Mouse (Mus musculus): ENCODE results near the gene Gpr183.

The Gpr183 gene

DNA sequence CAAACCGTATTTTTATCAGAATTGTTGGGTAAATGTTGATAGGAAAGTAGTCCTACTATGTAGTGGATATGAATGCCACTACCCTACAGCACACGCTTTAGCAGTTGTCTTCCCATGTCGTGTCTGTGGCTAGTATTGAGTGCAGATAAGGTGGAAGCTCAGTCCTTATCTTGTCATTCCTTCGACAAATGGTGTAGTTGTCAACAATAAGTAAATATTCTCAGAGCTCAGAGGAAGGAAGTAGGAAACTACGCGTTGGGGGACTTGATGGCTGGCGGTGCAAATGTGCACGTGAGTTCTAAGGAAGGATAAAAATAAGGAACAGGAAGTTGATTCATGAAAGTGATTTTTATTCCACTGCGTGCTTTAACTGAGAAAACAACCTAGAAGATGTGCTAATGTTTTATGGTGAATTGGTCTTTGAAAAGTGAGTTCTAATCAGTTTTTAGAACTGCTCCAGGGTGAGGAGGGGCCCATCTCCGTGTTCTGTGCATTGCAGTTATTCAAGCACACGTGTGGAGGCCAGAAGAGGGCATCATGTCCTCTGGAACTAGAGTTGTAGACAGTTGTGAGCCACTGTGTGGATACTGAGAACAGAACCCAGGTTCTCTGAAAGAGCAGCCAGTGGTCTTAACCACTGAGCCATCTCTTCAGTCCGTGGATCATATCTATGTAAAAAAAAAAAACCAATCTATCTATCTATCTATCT lies 35.6 kb downstream of the Gpr183 start:
- DNase-seq: no peak

GRCm38 (mm10) chr14:121928375-121929137 lies 36.4 kb downstream of the Gpr183 start:
- DNase-seq: peak in 1 of 2 experiments; percentile 67

GRCm38 (mm10) chr14:121927451-121927850 lies 37.5 kb downstream of the Gpr183 start:
- DNase-seq: no peak

DNA sequence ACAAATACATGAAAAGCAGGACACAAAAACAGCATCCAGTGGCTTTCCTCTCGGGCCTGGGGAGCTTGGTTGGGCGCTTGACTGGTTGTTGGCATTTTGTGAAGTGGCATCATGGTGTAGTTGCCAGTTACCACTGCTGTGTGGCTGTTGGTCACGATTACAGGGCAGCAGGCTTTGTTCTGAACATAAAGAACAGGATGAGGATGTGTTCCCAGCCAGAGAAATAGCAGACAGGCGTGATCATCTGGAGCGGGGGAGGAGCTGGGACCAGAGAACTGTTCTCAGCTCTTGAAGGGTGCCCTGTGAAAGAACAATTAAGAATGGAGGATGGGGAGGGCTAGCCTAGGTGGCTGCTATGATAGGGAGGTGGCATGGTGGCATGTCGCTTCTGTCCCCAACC lies 38.1 kb downstream of the Gpr183 start:
- DNase-seq: no peak

DNA sequence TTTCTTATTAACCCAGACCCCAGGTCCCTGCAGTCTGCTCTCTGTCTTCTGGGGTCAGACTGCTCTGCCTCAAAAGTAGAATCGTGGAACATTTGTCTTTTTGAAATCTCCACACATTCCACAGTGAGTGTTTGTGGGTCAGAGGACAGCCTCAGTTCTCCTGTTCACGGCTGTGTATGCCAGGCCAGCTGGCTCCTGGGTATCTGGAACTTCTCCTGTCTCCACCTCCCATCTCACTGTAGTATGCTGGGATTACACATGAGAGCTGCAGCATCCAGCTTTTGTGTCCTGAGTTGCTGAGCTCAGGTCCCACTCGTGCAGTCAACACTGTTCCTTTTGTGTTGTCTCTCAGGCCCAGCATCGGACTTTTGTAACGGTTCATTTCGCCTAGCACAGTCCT lies 40.1 kb downstream of the Gpr183 start:
- no peak for DNase-seq

DNA sequence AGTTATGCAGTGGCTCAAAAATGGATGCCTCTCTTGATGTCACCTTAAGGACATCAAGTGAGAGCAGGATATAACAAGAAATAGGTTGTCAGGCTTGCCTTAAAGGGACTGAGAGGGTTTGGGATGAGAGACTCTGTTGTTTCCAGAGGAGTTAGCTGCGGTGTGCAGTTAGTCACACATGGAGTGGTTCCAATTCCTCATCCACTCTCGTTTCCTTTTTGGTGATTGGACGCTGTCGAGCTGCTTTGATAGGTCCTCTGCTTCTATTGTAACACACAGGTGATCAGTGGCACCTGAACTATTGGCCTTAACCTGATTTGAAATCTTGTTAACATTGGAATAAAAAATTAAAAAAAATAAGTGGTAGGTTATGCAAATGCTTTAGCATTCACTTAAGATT lies 42.3 kb downstream of the Gpr183 start:
- no peak for DNase-seq

GRCm38 (mm10) chr14:121922016-121922415 lies 43.0 kb downstream of the Gpr183 start:
- DNase-seq: no peak

GRCm38 (mm10) chr14:121920511-121921124 lies 44.4 kb downstream of the Gpr183 start:
- DNase-seq: no peak

DNA sequence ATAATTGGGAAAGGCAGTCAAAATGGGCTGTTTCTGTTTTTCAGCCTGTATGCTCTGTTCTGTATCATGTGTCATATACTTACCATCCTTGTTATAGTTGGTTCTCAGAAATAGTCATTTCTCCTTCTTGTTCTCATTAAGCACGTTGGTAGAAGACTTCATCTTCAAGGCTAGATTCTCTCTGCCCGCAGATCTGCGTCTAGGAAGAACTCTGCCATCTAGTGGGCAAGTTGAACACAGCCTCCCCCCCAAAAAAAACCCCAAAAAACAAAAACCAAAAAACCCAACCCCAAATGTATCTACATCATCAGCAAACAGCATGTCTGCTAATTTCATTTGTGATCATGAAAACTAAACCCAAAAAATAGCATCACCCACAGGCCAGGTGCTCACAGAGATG lies 45.2 kb downstream of the Gpr183 start:
- DNase-seq: no peak

DNA sequence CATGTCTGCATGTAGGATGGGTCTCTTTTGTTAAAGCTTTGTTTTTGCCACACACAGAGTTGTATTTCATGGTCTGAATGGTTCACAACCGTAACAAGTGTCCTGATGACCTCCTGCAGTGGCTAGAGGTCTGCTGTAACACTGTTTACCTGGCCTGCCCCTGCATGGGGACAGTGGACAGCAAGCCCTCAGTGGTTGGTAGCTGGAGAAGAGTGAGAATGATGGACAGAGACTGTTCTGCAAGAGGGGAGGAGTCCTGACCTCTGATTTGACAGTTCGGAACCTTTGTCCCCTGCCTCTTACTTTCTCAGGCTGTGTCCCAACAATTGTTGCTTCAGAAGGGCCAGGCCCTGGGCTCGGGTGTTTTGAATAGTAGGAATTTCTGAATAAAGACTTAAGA lies 46.7 kb downstream of the Gpr183 start:
- DNase-seq: no peak

DNA sequence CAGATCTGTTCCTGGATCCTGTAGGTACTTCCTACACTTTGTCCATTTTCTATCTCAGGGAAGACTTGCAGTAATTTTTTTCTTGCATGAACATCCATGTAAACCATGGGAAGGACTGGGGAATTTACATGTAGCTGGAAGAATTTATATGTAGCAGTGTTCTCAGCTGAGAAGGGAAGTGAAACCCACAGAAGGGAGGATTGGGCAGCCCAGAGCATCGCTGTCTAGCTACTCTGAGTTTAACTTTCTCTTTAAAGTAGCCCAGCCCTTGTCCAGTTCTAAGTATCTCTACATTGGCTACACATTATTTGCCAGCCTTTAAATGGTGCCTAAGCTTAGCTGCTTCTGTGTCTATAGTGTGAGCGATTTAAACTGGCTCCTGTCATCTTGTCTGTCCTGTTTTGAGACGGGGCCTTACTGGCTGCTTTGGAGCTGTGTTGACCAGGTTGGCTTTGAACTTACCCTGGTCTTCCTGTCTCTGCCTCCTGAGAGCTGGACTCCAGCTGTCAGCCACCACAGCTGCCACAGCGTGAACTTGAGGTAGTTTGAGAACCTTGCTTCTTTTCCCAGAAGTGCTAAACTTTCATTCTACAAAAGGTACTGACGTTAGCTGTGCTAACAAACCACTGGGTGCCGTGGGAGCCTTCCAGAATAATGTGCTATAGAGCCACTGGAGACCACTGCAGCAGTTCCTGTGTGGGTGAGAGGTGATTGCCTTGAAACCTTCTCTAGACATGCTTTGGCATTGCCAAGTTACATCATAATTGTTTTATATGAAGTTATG lies 48.5 kb downstream of the Gpr183 start:
- no peak for DNase-seq

DNA sequence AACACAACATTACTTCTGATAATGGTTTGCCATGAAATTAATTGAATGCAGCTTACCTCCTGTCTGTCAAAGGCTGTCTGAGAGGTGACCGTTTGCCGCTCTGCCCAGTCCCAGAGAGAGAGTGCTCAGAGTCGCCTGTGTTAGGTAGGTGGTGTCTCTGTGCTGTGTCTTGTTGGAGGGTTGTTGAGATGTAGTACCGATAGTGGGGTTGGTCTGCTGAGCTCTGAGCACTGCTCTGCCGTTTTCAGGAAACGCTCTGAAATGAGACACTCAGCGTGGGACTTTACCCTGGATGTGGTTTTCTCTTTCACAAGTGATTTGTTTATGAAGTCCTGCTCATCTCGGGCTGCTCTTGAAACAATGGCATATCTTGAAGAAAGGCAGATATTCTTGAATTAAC lies 49.4 kb downstream of the Gpr183 start, which contains the start of gene Gpr18:
Gpr18 (minus strand) TSS at position 161 of the 400 bp plus-strand sequence.
- DNase-seq: peak; percentile 60 to 62

GRCm38 (mm10) chr14:121915143-121915542 lies 49.9 kb downstream of the Gpr183 start:
- no peak for DNase-seq

GRCm38 (mm10) chr14:121912501-121912900 lies 52.5 kb downstream of the Gpr183 start:
- DNase-seq: no peak

DNA sequence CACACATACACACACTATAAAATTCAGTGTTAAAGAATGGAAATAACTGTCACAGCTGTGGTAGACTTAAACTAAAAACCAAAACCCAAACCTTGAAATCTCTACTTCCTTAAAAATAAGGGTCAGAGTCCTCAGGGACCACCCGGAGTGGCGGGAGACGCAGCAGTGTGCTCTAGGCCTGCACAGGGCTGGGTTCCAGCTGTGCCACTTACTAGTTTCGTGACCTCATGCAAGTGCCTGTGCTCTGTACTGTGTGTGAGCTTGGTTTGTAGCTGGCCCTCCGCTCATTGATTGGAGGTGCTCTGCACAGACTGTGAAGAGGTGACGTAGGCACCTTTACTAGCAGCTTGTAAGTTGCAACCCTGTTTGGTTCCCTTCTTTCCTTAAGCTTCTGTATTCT lies 55.1 kb downstream of the Gpr183 start:
- no peak for DNase-seq

- no peak for DNase-seq
Measured at GRCm38 (mm10) chr14:121906992-121907681, 57.9 kb downstream of the Gpr183 start.

DNA sequence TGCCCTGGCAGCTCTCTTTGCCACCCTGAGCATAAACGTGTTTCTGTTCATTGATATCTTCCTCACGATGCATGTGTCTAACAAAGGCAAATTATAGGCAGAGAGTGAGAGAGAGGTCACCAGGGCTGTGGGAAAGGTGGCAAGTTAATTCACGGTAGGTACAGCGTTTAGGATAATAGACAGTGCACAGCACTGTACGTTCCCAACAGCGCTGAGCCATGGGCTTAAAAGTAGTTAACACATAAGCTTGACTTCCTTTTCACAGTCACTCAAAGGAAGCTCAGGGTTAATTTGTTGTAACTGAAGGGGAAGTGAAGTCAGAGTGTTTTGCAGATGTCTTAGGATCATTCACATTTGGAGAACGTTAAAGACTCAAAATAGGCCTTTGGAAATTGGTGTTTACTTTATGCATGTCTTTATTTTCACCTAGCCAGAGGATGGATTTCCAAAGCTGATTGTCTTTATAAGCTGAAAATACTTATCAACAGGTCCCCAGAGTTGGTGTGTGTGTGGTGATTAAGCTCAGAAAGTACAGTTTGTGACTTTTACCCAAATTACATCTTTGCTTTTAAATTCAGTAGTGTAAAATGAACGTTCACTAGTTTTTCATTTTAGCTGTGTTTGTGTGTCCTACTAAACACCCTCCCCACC lies 58.5 kb downstream of the Gpr183 start:
- no peak for DNase-seq

GRCm38 (mm10) chr14:121904754-121905153 lies 60.2 kb downstream of the Gpr183 start:
- no peak for DNase-seq

DNA sequence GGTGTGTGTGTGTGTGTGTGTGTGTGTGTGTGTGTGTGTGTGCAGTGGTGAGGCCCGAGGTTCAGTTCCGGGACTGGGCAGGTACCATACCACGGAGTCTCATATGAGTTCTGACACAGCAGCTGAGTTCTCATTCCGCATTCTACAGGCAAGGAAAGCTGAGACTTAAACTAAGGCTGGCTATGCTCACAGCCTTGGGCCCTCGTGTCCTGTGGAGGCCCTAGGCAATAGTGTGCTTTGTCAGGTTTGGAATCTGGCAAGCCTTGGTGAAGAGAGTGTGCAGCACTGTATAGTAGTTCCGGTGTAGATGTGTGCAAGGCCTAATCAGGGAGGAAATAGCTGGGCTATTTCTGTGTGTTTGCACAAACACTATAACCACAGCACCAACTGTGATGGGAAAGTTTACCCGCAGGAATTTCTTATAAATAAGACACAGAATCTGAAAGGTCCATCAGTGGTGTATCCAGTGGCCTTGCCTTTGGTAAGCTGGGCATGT lies 61.6 kb downstream of the Gpr183 start:
- no peak for DNase-seq

Data from spleen, adult 18-20 months (tissue).